Mouse (Mus musculus) ES-Bruce4 (cell line): ENCODE data around the gene Tnfrsf11a.

Experiments used
- CTCF ChIP-seq: IDR thresholded peaks from one replicate; pipeline ENCODE4 v1.8.1; 2011; ENCODE audit warnings: low read depth, low read length
- EP300 ChIP-seq: IDR thresholded peaks from 2 replicates; pipeline ENCODE4 v1.6.1; 2011; ENCODE audit warnings: low read depth, low read length; ENCODE audit not compliant: insufficient read depth
- POLR2A ChIP-seq: IDR thresholded peaks from one replicate; pipeline ENCODE4 v1.8.1; 2011; ENCODE audit warnings: low read length; ENCODE audit not compliant: insufficient read depth

GRCm38 (mm10) chr1:105885575-105885974 lies 105.1 kb downstream of the Tnfrsf11a start:
- TF ChIP-seq CTCF (no peak), POLR2A (no peak), EP300 (no peak)
